Mouse (Mus musculus) hindbrain, embryonic 10.5 days (tissue): Measurements from ENCODE around the gene Trim62. TPM values are rescaled to one million over a fixed set of nuclear protein-coding genes. Genes with fewer than 3 reads are reported as not detected.

Experiments used
- DNase-seq: peaks from one replicate; pipeline ENCODE4 v3.0.0-alpha.2; 2017; ENCODE audit warnings: low spot score
- H3K27ac ChIP-seq: fragments of 300-500 bp; sonication (generic); 2 replicates; pipeline ENCODE4 v1.5.1; 2016; ENCODE audit warnings: mild to moderate bottlenecking, moderate library complexity
- H3K27me3 ChIP-seq: fragments of 300-500 bp; sonication (generic); 2 replicates; pipeline ENCODE4 v1.6.1; 2016; ENCODE audit warnings: mild to moderate bottlenecking; ENCODE audit not compliant: poor library complexity, insufficient read depth, severe bottlenecking
- H3K36me3 ChIP-seq: fragments of 300-500 bp; sonication (generic); 2 replicates; pipeline ENCODE4 v1.6.1; 2016; ENCODE audit warnings: mild to moderate bottlenecking, moderate library complexity
- H3K4me1 ChIP-seq: fragments of 300-500 bp; sonication (generic); replicated peaks from 2 replicates; pipeline ENCODE4 v1.6.1; 2016; ENCODE audit warnings: mild to moderate bottlenecking
- H3K4me3 ChIP-seq: fragments of 300-500 bp; sonication (generic); 2 replicates; pipeline ENCODE4 v1.5.1; 2016; ENCODE audit warnings: mild to moderate bottlenecking, moderate library complexity
- H3K9me3 ChIP-seq: fragments of 300-500 bp; sonication (generic); 2 replicates; pipeline ENCODE4 v1.6.1; 2016; ENCODE audit warnings: mild to moderate bottlenecking, moderate library complexity
- WGBS: fragments of 180-500 bp; shearing (Covaris S2); methylation state at CpG from one replicate; pipeline ENCODE4 v1.1.7; 2016; 5-methylcytosine and 5-hydroxymethylcytosine counted together
- polyA plus RNA-seq: library from polyadenylated mRNA; unstranded; fragments of >200 nt; fragmentation: Nextera tagmentation; extraction: Ambion mirVana; gene quantifications from 2 replicates; pipeline ENCODE4 v1.2.1, GENCODE M21; 2016

Gene Trim62
- polyA plus RNA-seq, 1 experiment from 2014 or later = 14.5 TPM

DNA sequence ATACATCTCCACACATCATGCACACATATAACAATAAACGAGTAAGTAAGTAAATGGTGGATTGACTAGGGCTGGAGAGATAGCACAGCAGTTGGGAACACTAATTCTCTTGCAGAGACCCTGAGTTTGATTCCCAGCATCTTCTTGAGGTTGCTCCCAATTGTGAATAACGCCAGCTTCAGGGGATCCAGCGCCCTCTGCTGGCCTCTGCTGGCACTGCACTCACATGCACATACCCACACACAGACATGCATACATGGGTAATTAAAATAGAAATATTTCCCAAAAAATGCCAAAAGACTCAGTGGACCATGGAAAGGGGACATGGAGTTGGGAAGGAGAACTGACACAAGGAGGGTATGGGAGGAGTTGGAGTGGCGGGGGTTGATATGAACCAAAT, 24.5 kb upstream of the Trim62 start:
- no peak overlapping the region for H3K4me3 ChIP-seq
- 73% methylated on average over 4 of the region's 4 CpGs for WGBS
- H3K27me3 ChIP-seq = no peaks in the 10 kb centered on the region
- peaks cover 5% of the 10 kb centered on the region for H3K9me3 ChIP-seq
- H3K4me1 ChIP-seq = peaks cover 19% of the 10 kb centered on the region
- no peak for DNase-seq
- no peak overlapping the region for H3K27ac ChIP-seq
- no peaks in the 10 kb centered on the region for H3K36me3 ChIP-seq

DNA sequence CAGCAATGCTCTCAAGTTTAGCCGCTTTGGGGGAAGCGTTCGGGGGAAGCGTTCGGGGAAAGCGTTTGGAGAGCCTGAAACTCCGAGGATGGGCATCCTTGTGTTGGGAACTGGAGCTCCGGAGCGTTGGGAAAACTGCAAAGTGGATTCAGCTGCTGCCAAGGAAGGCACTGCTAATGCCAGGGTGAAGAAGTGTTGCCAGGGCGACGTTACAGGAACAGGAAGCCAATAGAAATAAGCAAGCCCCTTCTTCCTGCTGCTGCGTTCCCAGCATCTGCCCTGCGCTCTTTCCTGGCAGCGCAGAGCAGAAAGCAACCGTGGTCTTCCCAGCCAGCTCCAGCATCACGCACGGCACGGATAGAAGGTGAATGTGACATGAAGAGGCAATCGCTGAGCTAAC, 10.4 kb upstream of the Trim62 start:
- Histone ChIP-seq H3K4me3 (no peak overlapping the region), H3K27ac (no peak overlapping the region), H3K4me1 (peaks cover 18% of the 10 kb centered on the region), H3K27me3 (peaks cover 12% of the 10 kb centered on the region; the same call in 1 of the 2 replicates), H3K9me3 (no peaks in the 10 kb centered on the region), H3K36me3 (no peaks in the 10 kb centered on the region)
- 60% methylated on average over 19 of the region's 19 CpGs for WGBS
- no peak for DNase-seq

DNA sequence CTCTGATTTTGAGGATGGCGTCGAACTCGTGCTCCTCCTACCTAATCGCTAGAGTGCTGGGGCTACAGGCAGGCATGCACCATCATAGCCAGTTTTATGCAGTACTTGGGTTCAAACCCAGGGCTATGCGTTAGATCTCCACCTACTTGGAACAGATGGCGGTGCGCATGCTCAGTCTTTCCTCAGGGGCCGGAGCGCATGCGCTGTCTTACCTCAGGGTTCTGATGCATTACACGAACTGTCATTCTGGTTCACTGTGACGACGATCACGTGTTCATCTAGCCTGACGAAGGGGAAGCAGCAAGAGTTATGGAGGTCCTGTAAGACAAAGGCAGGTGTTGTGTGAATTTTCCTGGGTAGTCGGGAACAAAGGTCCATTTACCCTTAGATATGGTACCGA, 9.3 kb upstream of the Trim62 start:
- H3K36me3 ChIP-seq = no peaks in the 10 kb centered on the region
- 94% methylated on average over 17 of the region's 17 CpGs for WGBS
- peaks cover 12% of the 10 kb centered on the region; the same call in 1 of the 2 replicates for H3K27me3 ChIP-seq
- H3K9me3 ChIP-seq = no peaks in the 10 kb centered on the region
- no peak overlapping the region for H3K27ac ChIP-seq
- H3K4me1 ChIP-seq = peaks cover 23% of the 10 kb centered on the region
- no peak for DNase-seq
- no peak overlapping the region for H3K4me3 ChIP-seq

DNA sequence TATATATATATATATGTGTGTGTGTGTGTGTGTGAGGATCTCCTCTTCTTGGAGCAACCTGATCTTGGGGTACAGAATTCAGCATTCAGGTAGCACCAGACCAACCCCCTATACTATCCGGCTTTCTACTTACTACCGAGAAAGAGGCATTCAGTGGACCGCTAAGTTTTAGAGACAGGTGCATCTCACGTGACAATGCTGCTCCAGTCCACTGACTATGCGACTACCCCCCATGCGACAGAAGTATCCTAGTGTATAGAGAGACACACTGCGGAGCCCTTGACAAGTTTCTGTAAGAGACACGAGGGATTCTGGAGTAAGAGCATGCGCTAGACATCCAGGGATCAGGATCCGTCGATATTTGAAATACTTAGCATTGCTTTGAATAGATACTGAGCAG, 7.9 kb upstream of the Trim62 start:
- H3K27ac ChIP-seq = no peak overlapping the region
- no peaks in the 10 kb centered on the region for H3K9me3 ChIP-seq
- H3K4me1 ChIP-seq = peaks cover 31% of the 10 kb centered on the region
- DNase-seq = no peak
- no peak overlapping the region for H3K4me3 ChIP-seq
- H3K27me3 ChIP-seq = peaks cover 12% of the 10 kb centered on the region; the same call in 1 of the 2 replicates
- 94% methylated on average over 11 of the region's 11 CpGs for WGBS
- H3K36me3 ChIP-seq = no peaks in the 10 kb centered on the region

DNA sequence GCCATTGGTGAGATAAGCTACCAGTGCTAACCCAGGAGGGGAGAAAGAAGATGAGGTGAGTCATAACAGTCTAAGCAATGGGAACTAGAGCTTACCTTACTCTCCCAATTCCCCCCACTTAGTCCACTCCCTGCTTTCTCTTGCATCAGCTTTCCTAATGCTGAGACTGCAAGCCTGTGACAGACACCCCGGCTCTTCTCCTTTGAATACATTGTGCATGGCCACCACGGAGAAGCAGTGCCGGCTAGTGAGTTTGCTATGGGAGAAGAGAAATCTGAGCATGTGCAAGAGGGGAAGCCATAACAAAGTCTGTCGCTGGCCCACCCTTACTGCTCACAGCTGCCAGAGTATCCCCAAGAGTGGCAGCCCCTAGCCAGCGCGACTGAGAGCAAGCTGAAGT, 5.9 kb upstream of the Trim62 start:
- peak overlapping the region; percentile 29; the same call in 1 of the 2 replicates for H3K27ac ChIP-seq
- WGBS = 20% methylated on average over 6 of the region's 6 CpGs

DNA sequence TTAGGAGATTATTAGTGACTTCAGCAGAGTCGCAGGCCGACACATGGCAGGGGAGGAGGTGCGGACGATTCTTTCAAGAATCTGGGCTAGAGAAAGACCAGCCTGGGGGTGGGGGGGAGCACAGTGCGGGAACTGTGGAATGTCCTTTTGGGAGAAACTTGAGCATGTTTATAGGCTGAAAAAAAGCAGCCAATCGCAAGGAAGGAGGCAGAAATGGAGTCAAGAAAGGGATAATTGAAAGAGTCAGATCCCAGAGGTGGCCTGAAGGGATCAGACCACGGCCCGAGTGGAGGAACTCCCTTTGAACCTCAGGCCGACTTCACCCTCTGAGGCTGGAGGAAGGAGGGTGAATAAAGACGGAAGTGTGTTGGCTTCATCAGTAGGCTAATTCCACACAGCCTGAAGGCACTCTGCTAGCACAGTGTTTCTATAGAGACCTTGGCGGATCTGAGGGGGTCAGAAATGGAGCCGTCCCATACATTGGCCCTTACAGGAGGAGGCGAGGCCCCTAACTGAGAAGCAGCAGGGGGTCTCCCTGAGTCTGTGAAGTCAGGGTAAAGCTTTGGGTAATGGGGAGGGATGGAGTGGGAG, 4.4 kb upstream of the Trim62 start:
- WGBS = 11% methylated on average over 13 of the region's 13 CpGs
- Histone ChIP-seq H3K27ac (peak overlapping the region; percentile 69), H3K4me1 (peaks cover 47% of the 10 kb centered on the region), H3K36me3 (no peaks in the 10 kb centered on the region), H3K4me3 (peak overlapping the region; percentile 11; the same call in 1 of the 2 replicates), H3K27me3 (peaks cover 19% of the 10 kb centered on the region), H3K9me3 (peaks cover 6% of the 10 kb centered on the region; the same call in 1 of the 2 replicates)
- peak; percentile 43 for DNase-seq

More for the DNA sequence above, 5.9 kb upstream of the Trim62 start:
- peaks cover 39% of the 10 kb centered on the region for H3K4me1 ChIP-seq
- no peaks in the 10 kb centered on the region for H3K36me3 ChIP-seq
- DNase-seq = no peak
- H3K27me3 ChIP-seq = peaks cover 19% of the 10 kb centered on the region
- H3K4me3 ChIP-seq = no peak overlapping the region
- H3K9me3 ChIP-seq = peaks cover 6% of the 10 kb centered on the region; the same call in 1 of the 2 replicates

DNA sequence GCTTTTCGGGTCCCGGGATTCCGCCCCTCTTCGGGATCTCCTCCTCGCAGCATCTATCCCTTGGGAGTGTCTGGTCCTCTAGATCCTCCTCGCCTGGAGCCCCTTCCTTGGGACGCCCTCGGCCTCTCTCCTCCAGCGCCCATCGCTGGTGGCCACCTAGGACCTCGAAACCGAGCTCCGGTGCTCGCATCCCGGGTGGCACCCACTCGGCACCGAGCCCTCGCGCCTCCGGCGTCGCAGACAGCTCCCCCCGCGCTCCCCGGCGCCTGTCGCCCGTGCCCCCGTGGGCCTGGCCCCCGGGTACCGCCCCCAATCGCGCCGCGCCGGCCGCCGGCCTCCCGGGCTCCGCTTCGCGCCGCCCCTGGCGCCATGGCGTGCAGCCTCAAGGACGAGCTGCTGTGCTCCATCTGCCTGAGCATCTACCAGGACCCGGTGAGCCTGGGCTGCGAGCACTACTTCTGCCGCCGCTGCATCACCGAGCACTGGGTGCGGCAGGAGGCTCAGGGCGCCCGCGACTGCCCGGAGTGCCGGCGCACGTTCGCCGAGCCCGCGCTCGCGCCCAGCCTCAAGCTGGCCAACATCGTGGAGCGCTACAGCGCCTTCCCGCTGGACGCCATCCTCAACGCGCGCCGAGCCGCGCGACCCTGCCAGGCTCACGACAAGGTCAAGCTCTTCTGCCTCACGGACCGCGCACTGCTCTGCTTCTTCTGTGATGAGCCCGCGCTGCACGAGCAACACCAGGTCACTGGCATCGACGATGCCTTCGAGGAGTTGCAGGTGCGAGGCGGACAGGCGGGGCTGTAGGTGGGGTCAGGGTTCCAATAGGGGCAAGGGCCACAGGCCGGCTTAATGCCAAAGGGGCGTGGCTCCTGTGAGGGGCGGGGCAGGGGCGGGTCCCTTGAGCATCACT, 676 bp downstream of the Trim62 start:
- Histone ChIP-seq H3K27me3 (peaks cover 35% of the 10 kb centered on the region), H3K27ac (peak overlapping the region; percentile 89), H3K4me3 (peak overlapping the region; percentile 78), H3K9me3 (peaks cover 6% of the 10 kb centered on the region; the same call in 1 of the 2 replicates), H3K4me1 (peaks cover 82% of the 10 kb centered on the region), H3K36me3 (peaks cover 7% of the 10 kb centered on the region)
- DNase-seq = peak; percentile 71
- WGBS = under 1% methylated on average over 94 of the region's 94 CpGs

DNA sequence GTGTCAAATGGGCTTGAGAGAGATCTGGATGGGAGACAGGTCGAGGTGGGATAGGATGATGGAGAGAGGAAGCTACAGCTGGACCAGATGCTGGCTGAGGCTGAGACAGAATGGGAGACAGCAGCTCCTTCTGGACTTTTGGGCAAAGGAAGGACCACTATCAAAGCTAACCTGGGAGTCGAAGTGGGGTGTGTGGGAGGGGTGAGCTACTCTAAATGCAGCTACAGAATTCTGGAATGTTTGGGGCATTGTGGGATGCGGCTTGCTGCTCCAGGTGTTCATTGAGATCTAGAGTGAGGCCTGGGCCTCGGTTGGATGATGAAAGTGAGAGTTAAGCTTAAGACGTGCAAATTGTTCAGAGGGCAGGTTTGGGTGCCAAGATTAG, 1.3 kb downstream of the Trim62 start:
- H3K27me3 ChIP-seq = peaks cover 35% of the 10 kb centered on the region
- peaks cover 7% of the 10 kb centered on the region for H3K36me3 ChIP-seq
- H3K27ac ChIP-seq = 0 out of 2 replicates have a peak overlapping the region, but pooled peaks have one; percentile 89
- DNase-seq = no peak
- 53% methylated on average over 5 of the region's 5 CpGs for WGBS
- peak overlapping the region; percentile 78 for H3K4me3 ChIP-seq
- peaks cover 78% of the 10 kb centered on the region for H3K4me1 ChIP-seq
- peaks cover 6% of the 10 kb centered on the region; the same call in 1 of the 2 replicates for H3K9me3 ChIP-seq

DNA sequence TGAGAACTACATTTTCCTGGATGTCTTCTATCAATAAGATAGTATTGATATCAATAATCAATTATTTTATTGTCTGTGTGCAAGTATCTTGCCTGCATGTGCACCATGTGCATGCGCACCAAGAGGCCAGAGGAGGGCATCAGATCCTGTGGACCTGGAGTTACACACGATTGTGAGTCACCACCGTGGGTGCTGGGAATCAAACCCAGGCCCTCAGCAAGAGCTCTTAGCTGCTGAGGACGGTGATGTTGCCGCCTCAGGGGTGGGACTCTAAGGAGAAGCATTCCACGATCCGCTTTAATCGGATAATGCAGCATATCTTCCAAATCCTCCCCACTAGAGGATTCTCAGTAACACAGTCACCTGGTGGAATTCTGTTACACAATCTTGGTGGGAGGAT, 2.2 kb downstream of the Trim62 start:
- H3K36me3 ChIP-seq = peaks cover 7% of the 10 kb centered on the region
- H3K9me3 ChIP-seq = peaks cover 6% of the 10 kb centered on the region; the same call in 1 of the 2 replicates
- H3K4me3 ChIP-seq = peak overlapping the region; percentile 78; the same call in 1 of the 2 replicates
- peaks cover 80% of the 10 kb centered on the region for H3K4me1 ChIP-seq
- DNase-seq = no peak
- peaks cover 35% of the 10 kb centered on the region for H3K27me3 ChIP-seq
- H3K27ac ChIP-seq = no peak overlapping the region
- WGBS = 97% methylated on average over 8 of the region's 8 CpGs

DNA sequence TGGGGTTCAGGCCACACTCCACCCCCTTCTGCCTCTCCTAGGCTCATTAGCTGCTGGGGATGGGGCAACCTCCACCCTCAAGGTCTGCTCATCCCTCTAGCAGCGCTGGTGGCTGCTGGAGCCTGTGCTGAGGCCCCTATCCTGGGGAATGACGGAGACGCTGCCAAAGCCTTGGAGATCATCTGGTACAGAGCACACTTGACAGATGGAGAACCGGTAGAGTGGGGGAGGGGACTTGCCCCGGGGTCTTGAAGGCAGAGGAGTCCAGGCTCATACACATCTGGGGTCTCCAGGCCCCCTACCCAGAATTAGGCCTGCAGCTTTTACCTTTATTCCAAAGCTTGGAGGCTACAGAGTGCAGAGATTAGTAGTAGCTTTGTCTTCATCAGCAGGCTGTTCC, 3.2 kb downstream of the Trim62 start:
- 40% methylated on average over 5 of the region's 5 CpGs for WGBS
- H3K27ac ChIP-seq = peak overlapping the region; percentile 72

DNA sequence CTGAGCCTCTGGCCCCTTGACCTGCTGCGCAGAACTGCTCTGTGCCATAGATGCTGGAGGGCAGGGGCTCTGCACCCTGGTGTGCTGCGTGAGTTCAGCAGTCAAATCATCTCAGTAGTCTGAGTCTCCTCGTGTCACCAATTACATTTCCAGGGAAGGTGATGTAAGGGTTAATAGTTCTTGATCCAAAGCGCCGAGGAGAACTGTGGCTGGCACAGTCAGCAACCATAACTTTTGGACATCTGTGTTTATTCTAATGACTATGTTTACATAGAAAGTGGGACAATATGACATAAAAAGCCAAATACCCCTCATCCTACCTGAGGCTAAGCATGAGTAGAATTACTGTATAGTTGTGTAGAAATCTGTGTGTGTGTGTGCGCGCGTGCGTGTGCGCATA, 3.6 kb downstream of the Trim62 start:
- Histone ChIP-seq H3K27ac (peak overlapping the region; percentile 72), H3K9me3 (no peaks in the 10 kb centered on the region), H3K4me1 (peaks cover 87% of the 10 kb centered on the region), H3K4me3 (0 out of 2 replicates have a peak overlapping the region, but pooled peaks have one; percentile 23), H3K36me3 (peaks cover 7% of the 10 kb centered on the region), H3K27me3 (peaks cover 32% of the 10 kb centered on the region)
- WGBS = 69% methylated on average over 10 of the region's 10 CpGs
- DNase-seq = no peak

More for the DNA sequence above, 3.2 kb downstream of the Trim62 start:
- peak overlapping the region; percentile 23; the same call in 1 of the 2 replicates for H3K4me3 ChIP-seq
- DNase-seq = no peak
- H3K27me3 ChIP-seq = peaks cover 35% of the 10 kb centered on the region
- H3K36me3 ChIP-seq = peaks cover 7% of the 10 kb centered on the region
- H3K4me1 ChIP-seq = peaks cover 87% of the 10 kb centered on the region
- no peaks in the 10 kb centered on the region for H3K9me3 ChIP-seq

DNA sequence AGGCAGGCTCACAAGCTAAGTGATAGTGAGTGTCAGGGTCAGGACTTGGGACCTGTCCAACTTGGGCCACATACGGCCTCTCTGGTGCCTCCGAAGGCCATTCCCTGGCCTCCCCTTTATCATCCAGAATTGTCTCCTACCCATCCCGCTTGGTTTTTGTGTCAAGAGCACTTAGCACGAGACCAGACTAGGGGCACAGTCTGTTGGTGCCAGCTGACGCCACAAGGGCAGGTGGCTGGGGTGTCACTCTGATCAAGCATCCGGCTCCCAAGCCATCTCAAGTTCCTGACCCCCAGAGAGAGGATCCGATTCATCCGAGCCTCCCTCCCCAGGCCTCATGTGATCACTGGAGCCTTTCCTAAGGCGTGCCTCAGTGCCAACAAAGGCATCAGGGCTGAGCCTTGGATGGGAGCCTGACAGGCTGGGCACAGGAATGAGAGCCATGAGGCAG, 4.3 kb downstream of the Trim62 start:
- DNase-seq = no peak
- no peaks in the 10 kb centered on the region for H3K9me3 ChIP-seq
- H3K4me1 ChIP-seq = peaks cover 87% of the 10 kb centered on the region
- peak overlapping the region; percentile 72 for H3K27ac ChIP-seq
- H3K36me3 ChIP-seq = peaks cover 7% of the 10 kb centered on the region
- peaks cover 26% of the 10 kb centered on the region for H3K27me3 ChIP-seq
- 50% methylated on average over 9 of the region's 9 CpGs for WGBS
- H3K4me3 ChIP-seq = no peak overlapping the region
